Mouse (Mus musculus) megakaryocyte, embryonic 14.5 days (primary cell): Measurements from ENCODE around the gene Papolb.

Experiments used
- FLI1 ChIP-seq: IDR thresholded peaks from 2 replicates; pipeline ENCODE4 v1.6.1; 2012; ENCODE audit warnings: low read length, inconsistent platforms, mixed read lengths
- GATA1 ChIP-seq: IDR thresholded peaks from 3 replicates; pipeline ENCODE4 v1.6.1; 2012; ENCODE audit warnings: mixed read lengths, low read length, inconsistent platforms, borderline replicate concordance

- TF ChIP-seq GATA1 (no peak), FLI1 (no peak)
Measured at GRCm38 (mm10) chr5:142489955-142490707, 39.7 kb downstream of the Papolb start.
